Mouse (Mus musculus) splenic B cell, adult 2 months (primary cell): Measurements from ENCODE around the gene Gpatch1.
A peak's percentile ranks its signal among the peaks of the same experiment; 100 is the strongest.
"Not testable (repeated sequence)": the region's sequence is repeated elsewhere in the genome, so short reads cannot be mapped to it uniquely, and the experiment has no call there.

ENCODE experiments used
- DNase-seq: peaks from one replicate; pipeline ENCODE4 v3.0.0-alpha.2; 2011; ENCODE audit warnings: low read depth, low spot score
- H3K27me3 ChIP-seq: 2 replicates; pipeline ENCODE4 v1.6.1; 2012; ENCODE audit warnings: mild to moderate bottlenecking, low read length, moderate library complexity, mixed read lengths; ENCODE audit not compliant: control insufficient read depth, poor library complexity, insufficient read depth, severe bottlenecking
- H3K36me3 ChIP-seq: 2 replicates; pipeline ENCODE4 v1.6.1; 2012; ENCODE audit warnings: mild to moderate bottlenecking, low read length, moderate library complexity, mixed read lengths; ENCODE audit not compliant: control insufficient read depth, poor library complexity, insufficient read depth, severe bottlenecking

Gene Gpatch1

GRCm38 (mm10) chr7:35295631-35296030 is 22.6 kb downstream of the Gpatch1 start:
- peaks cover 21% of the 10 kb centered on the region for H3K36me3 ChIP-seq
- no peaks in the 10 kb centered on the region for H3K27me3 ChIP-seq
- DNase-seq = no peak

GRCm38 (mm10) chr7:35293464-35293863 is 24.8 kb downstream of the Gpatch1 start:
- peaks cover 24% of the 10 kb centered on the region for H3K36me3 ChIP-seq
- no peaks in the 10 kb centered on the region for H3K27me3 ChIP-seq
- no peak for DNase-seq

GRCm38 (mm10) chr7:35278933-35279332 is 39.3 kb downstream of the Gpatch1 start:
- Histone ChIP-seq H3K27me3 (no peaks in the 10 kb centered on the region), H3K36me3 (peaks cover 20% of the 10 kb centered on the region)
- DNase-seq = no peak

- DNase-seq = no peak
- Histone ChIP-seq H3K36me3 (peaks cover 15% of the 10 kb centered on the region; the same call in 1 of the 2 replicates), H3K27me3 (no peaks in the 10 kb centered on the region)
Observed at GRCm38 (mm10) chr7:35277433-35277832, 40.8 kb downstream of the Gpatch1 start.

- DNase-seq = peak; percentile 25
- no peaks in the 10 kb centered on the region for H3K36me3 ChIP-seq
- H3K27me3 ChIP-seq = no peaks in the 10 kb centered on the region
Observed at GRCm38 (mm10) chr7:35269443-35270024, 48.7 kb downstream of the Gpatch1 start.

- peak; percentile 19 for DNase-seq
- Histone ChIP-seq H3K27me3 (no peaks in the 10 kb centered on the region), H3K36me3 (no peaks in the 10 kb centered on the region)
Observed at GRCm38 (mm10) chr7:35267841-35268240, 50.4 kb downstream of the Gpatch1 start.

- peak; percentile 34 for DNase-seq
- Histone ChIP-seq H3K36me3 (no peaks in the 10 kb centered on the region), H3K27me3 (no peaks in the 10 kb centered on the region)
Observed at GRCm38 (mm10) chr7:35266666-35267065, 51.6 kb downstream of the Gpatch1 start.

GRCm38 (mm10) chr7:35264746-35265145 is 53.5 kb downstream of the Gpatch1 start:
- DNase-seq = peak; percentile 68
- Histone ChIP-seq H3K27me3 (no peaks in the 10 kb centered on the region), H3K36me3 (no peaks in the 10 kb centered on the region)

GRCm38 (mm10) chr7:35263595-35264489 is 54.4 kb downstream of the Gpatch1 start:
- H3K27me3 ChIP-seq = no peaks in the 10 kb centered on the region
- DNase-seq = no peak
- H3K36me3 ChIP-seq = no peaks in the 10 kb centered on the region

GRCm38 (mm10) chr7:35259384-35259783 is 58.9 kb downstream of the Gpatch1 start:
- Histone ChIP-seq H3K27me3 (no peaks in the 10 kb centered on the region), H3K36me3 (no peaks in the 10 kb centered on the region)
- peak; percentile 25 for DNase-seq

- DNase-seq = no peak
- H3K27me3 ChIP-seq = no peaks in the 10 kb centered on the region
- no peaks in the 10 kb centered on the region for H3K36me3 ChIP-seq
Observed at GRCm38 (mm10) chr7:35258294-35258693, 59.9 kb downstream of the Gpatch1 start.

- DNase-seq = no peak
- Histone ChIP-seq H3K36me3 (no peaks in the 10 kb centered on the region), H3K27me3 (no peaks in the 10 kb centered on the region)
Observed at GRCm38 (mm10) chr7:35252041-35252558, 66.1 kb downstream of the Gpatch1 start.

- DNase-seq, H3K36me3 ChIP-seq, H3K27me3 ChIP-seq: not testable (repeated sequence)
Observed at GRCm38 (mm10) chr7:35237935-35238334, 80.3 kb downstream of the Gpatch1 start.

GRCm38 (mm10) chr7:35235308-35235707 is 82.9 kb downstream of the Gpatch1 start:
- peak; percentile 81 for DNase-seq
- H3K27me3 ChIP-seq = no peaks in the 10 kb centered on the region

More at GRCm38 (mm10) chr7:35235308-35235707, 82.9 kb downstream of the Gpatch1 start:
- H3K36me3 ChIP-seq = no peaks in the 10 kb centered on the region
